Mouse (Mus musculus): ENCODE measurements around the gene Ttll6. TPM values are rescaled to one million over a fixed set of nuclear protein-coding genes. Genes with fewer than 3 reads are reported as not detected.

Gene Ttll6
- polyA plus RNA-seq, 1 experiment = not detected

GRCm38 (mm10) chr11:96202401-96203081 is 69.0 kb downstream of the Ttll6 start:
- Histone ChIP-seq H3K4me1 (ENCODE audit: control insufficient read depth, insufficient read depth, insufficient read length, low read length) (no peaks in the 10 kb centered on the region), H3K36me3 (ENCODE audit: control insufficient read depth, insufficient read depth, low read length) (no peaks in the 10 kb centered on the region), H3K4me3 (ENCODE audit: low read depth, low read length) (no peak overlapping the region), H3K27me3 (ENCODE audit: control insufficient read depth, insufficient read depth, low read length) (peaks cover 87% of the 10 kb centered on the region), H3K27ac (ENCODE audit: insufficient read depth, low read depth, low read length) (no peak overlapping the region)
- TF ChIP-seq CTCF (IDR thresholded peaks at IDR 0.05; ENCODE audit: extremely low read depth, insufficient read length, insufficient replicate concordance, low read depth, low read length) = no peak
- 5% methylated on average over 14 of the region's 14 CpGs for WGBS

- H3K4me1 ChIP-seq (ENCODE audit: control insufficient read depth, insufficient read depth, insufficient read length, low read length) = no peaks in the 10 kb centered on the region
- H3K36me3 ChIP-seq (ENCODE audit: control insufficient read depth, insufficient read depth, low read length) = no peaks in the 10 kb centered on the region
- H3K27me3 ChIP-seq (ENCODE audit: control insufficient read depth, insufficient read depth, low read length) = peaks cover 88% of the 10 kb centered on the region
- H3K4me3 ChIP-seq (ENCODE audit: low read depth, low read length) = no peak overlapping the region; the same call in 1 of the 2 replicates
- H3K27ac ChIP-seq (ENCODE audit: insufficient read depth, low read depth, low read length) = no peak overlapping the region
- TF ChIP-seq CTCF (IDR thresholded peaks at IDR 0.05; ENCODE audit: extremely low read depth, insufficient read length, insufficient replicate concordance, low read depth, low read length) = no peak
- 3% methylated on average over 37 of the region's 37 CpGs for WGBS
Observed at GRCm38 (mm10) chr11:96203182-96203788, 69.7 kb downstream of the Ttll6 start.

DNA sequence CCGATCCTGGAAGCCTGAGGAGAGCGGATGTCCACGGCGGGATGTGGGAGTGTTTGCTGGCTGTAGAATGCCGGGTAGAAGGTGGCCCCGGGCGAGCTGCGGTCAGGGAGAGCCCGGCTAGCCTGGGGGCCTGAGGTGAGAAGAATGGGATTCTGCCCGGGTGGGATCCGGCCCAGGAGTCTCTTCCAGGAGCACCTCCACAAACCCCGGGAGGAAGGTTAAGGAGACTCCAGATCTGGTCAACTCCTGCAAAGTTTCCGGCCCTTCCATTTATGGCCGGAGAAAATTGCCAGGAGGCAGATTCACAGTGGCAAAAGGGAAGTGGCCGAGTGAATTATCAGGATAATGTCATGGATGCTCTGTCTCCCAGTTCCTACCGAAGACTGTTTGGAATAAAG is 70.2 kb downstream of the Ttll6 start:
- Histone ChIP-seq H3K27me3 (ENCODE audit: control insufficient read depth, insufficient read depth, low read length) (peaks cover 88% of the 10 kb centered on the region), H3K36me3 (ENCODE audit: control insufficient read depth, insufficient read depth, low read length) (no peaks in the 10 kb centered on the region), H3K4me1 (ENCODE audit: control insufficient read depth, insufficient read depth, insufficient read length, low read length) (no peaks in the 10 kb centered on the region), H3K4me3 (ENCODE audit: low read depth, low read length) (no peak overlapping the region), H3K27ac (ENCODE audit: insufficient read depth, low read depth, low read length) (no peak overlapping the region)
- TF ChIP-seq CTCF (IDR thresholded peaks at IDR 0.05; ENCODE audit: extremely low read depth, insufficient read length, insufficient replicate concordance, low read depth, low read length) (no peak), POLR2A (IDR thresholded peaks at IDR 0.05; ENCODE audit: low read depth, low read length) (no peak)
- 7% methylated on average over 16 of the region's 16 CpGs for WGBS

GRCm38 (mm10) chr11:96204351-96204750 is 70.8 kb downstream of the Ttll6 start:
- Histone ChIP-seq H3K4me3 (ENCODE audit: low read depth, low read length) (no peak overlapping the region), H3K4me1 (ENCODE audit: control insufficient read depth, insufficient read depth, insufficient read length, low read length) (no peaks in the 10 kb centered on the region), H3K27me3 (ENCODE audit: control insufficient read depth, insufficient read depth, low read length) (peaks cover 88% of the 10 kb centered on the region), H3K27ac (ENCODE audit: insufficient read depth, low read depth, low read length) (no peak overlapping the region), H3K36me3 (ENCODE audit: control insufficient read depth, insufficient read depth, low read length) (no peaks in the 10 kb centered on the region)
- TF ChIP-seq POLR2A (IDR thresholded peaks at IDR 0.05; ENCODE audit: low read depth, low read length) (no peak), CTCF (IDR thresholded peaks at IDR 0.05; ENCODE audit: extremely low read depth, insufficient read length, insufficient replicate concordance, low read depth, low read length) (no peak)
- 7% methylated on average over 11 of the region's 11 CpGs for WGBS

GRCm38 (mm10) chr11:96205426-96206131 is 72.0 kb downstream of the Ttll6 start:
- 5% methylated on average over 15 of the region's 15 CpGs for WGBS
- H3K27me3 ChIP-seq (ENCODE audit: control insufficient read depth, insufficient read depth, low read length) = peaks cover 77% of the 10 kb centered on the region
- H3K36me3 ChIP-seq (ENCODE audit: control insufficient read depth, insufficient read depth, low read length) = no peaks in the 10 kb centered on the region
- TF ChIP-seq CTCF (IDR thresholded peaks at IDR 0.05; ENCODE audit: extremely low read depth, insufficient read length, insufficient replicate concordance, low read depth, low read length) = no peak
- TF ChIP-seq POLR2A (IDR thresholded peaks at IDR 0.05; ENCODE audit: low read depth, low read length) = no peak
- H3K4me3 ChIP-seq (ENCODE audit: low read depth, low read length) = no peak overlapping the region
- no peak overlapping the region for H3K27ac ChIP-seq (ENCODE audit: insufficient read depth, low read depth, low read length)
- H3K4me1 ChIP-seq (ENCODE audit: control insufficient read depth, insufficient read depth, insufficient read length, low read length) = no peaks in the 10 kb centered on the region

Other genes with a start within 250 kb of the Ttll6 start
- gene B4galnt2, start 218.9 kb upstream of the Ttll6 start, polyA plus RNA-seq (2012; rRNA removed) = 75.7 and 133 TPM in 2 replicates
- 0.11 TPM in 1 of 2 replicates, not detected in the other for gene Igf2bp1, start 127.8 kb upstream of the Ttll6 start, polyA plus RNA-seq (2012; rRNA removed)
- gene Gip, start 109.2 kb upstream of the Ttll6 start, polyA plus RNA-seq (2012; rRNA removed) = 25.4 and 44.6 TPM in 2 replicates
- gene Snf8, start 98.9 kb upstream of the Ttll6 start, polyA plus RNA-seq (2012; rRNA removed) = 14.7 and 30.8 TPM in 2 replicates
- 12.1 and 23.0 TPM in 2 replicates for gene Ube2z, start 68.4 kb upstream of the Ttll6 start, polyA plus RNA-seq (2012; rRNA removed)
- 732 and 1,031 TPM in 2 replicates for gene Atp5g1, start 58.1 kb upstream of the Ttll6 start, polyA plus RNA-seq (2012; rRNA removed)
- gene Calcoco2, start 21.8 kb upstream of the Ttll6 start, polyA plus RNA-seq (2012; rRNA removed) = not detected in 2 replicates
- gene Hoxb13, start 60.5 kb downstream of the Ttll6 start, polyA plus RNA-seq (2012; rRNA removed) = 0.11 and 0.25 TPM in 2 replicates
- gene Hoxb9, start 137.7 kb downstream of the Ttll6 start, polyA plus RNA-seq (2012; rRNA removed) = 0.14 TPM in 1 of 2 replicates, not detected in the other
- 0.38 and 5.3 TPM in 2 replicates for gene Hoxb8, start 148.1 kb downstream of the Ttll6 start, polyA plus RNA-seq (2012; rRNA removed)
- 0.17 and 1.5 TPM in 2 replicates for gene Hoxb7, start 152.8 kb downstream of the Ttll6 start, polyA plus RNA-seq (2012; rRNA removed)
- 1.0 and 8.3 TPM in 2 replicates for gene Hoxb6, start 158.7 kb downstream of the Ttll6 start, polyA plus RNA-seq (2012; rRNA removed)
- 1.8 and 3.2 TPM in 2 replicates for gene Hoxb5, start 169.6 kb downstream of the Ttll6 start, polyA plus RNA-seq (2012; rRNA removed)
- 1.4 and 2.9 TPM in 2 replicates for gene Hoxb4, start 184.5 kb downstream of the Ttll6 start, polyA plus RNA-seq (2012; rRNA removed)
- gene Hoxb3, start 189.5 kb downstream of the Ttll6 start, polyA plus RNA-seq (2012; rRNA removed) = 3.5 and 5.5 TPM in 2 replicates
- gene Hoxb2, start 216.7 kb downstream of the Ttll6 start, polyA plus RNA-seq (2012; rRNA removed) = 9.9 TPM in 2 replicates
- gene Hoxb1, start 232.0 kb downstream of the Ttll6 start, polyA plus RNA-seq (2012; rRNA removed) = not detected in 2 replicates

Measured in small intestine, adult 2 months (tissue).